Mouse (Mus musculus): ENCODE results near the gene Ankrd24.

GRCm38 (mm10) chr10:81597137-81597950 lies 31.0 kb upstream of the Ankrd24 start:
- TF ChIP-seq GATA1 (IDR thresholded peaks at IDR 0.05; ENCODE audit: low read length) (no peak), TAL1 (IDR thresholded peaks at IDR 0.05; ENCODE audit: low read length) (no peak)
